Mouse (Mus musculus): Measurements from ENCODE around the gene Atp5h.

Gene Atp5h

GRCm38 (mm10) chr11:115439906-115440595, 20.3 kb upstream of the Atp5h start, which contains the start of gene Trim80:
TSS of gene Trim80 (plus strand) at chr11:115440545.
- no peak for ATAC-seq (ENCODE audit: insufficient number of reproducible peaks, low FRiP score, low TSS enrichment)

GRCm38 (mm10) chr11:115439326-115439725, 19.6 kb upstream of the Atp5h start:
- no peak for ATAC-seq (ENCODE audit: insufficient number of reproducible peaks, low FRiP score, low TSS enrichment)

- ATAC-seq (ENCODE audit: insufficient number of reproducible peaks, low FRiP score, low TSS enrichment) = no peak
Observed at GRCm38 (mm10) chr11:115437571-115438122, 17.9 kb upstream of the Atp5h start.

GRCm38 (mm10) chr11:115435596-115436337, 16.0 kb upstream of the Atp5h start:
- peak; percentile 89; the same call in 1 of the 2 replicates for ATAC-seq (ENCODE audit: insufficient number of reproducible peaks, low FRiP score, low TSS enrichment)

GRCm38 (mm10) chr11:115433342-115433741, 13.6 kb upstream of the Atp5h start:
- no peak for ATAC-seq (ENCODE audit: insufficient number of reproducible peaks, low FRiP score, low TSS enrichment)

- no peak for ATAC-seq (ENCODE audit: insufficient number of reproducible peaks, low FRiP score, low TSS enrichment)
Observed at GRCm38 (mm10) chr11:115432814-115433213, 13.1 kb upstream of the Atp5h start.

- ATAC-seq (ENCODE audit: insufficient number of reproducible peaks, low FRiP score, low TSS enrichment) = no peak
Observed at GRCm38 (mm10) chr11:115430561-115430960, 10.8 kb upstream of the Atp5h start.

GRCm38 (mm10) chr11:115429307-115429706, 9.5 kb upstream of the Atp5h start:
- ATAC-seq (ENCODE audit: insufficient number of reproducible peaks, low FRiP score, low TSS enrichment) = no peak

GRCm38 (mm10) chr11:115427482-115428331, 7.9 kb upstream of the Atp5h start:
- ATAC-seq (ENCODE audit: insufficient number of reproducible peaks, low FRiP score, low TSS enrichment) = peak; percentile 45; the same call in 1 of the 2 replicates

- no peak for ATAC-seq (ENCODE audit: insufficient number of reproducible peaks, low FRiP score, low TSS enrichment)
Observed at GRCm38 (mm10) chr11:115425671-115426070, 5.9 kb upstream of the Atp5h start.

GRCm38 (mm10) chr11:115424666-115425065, 4.9 kb upstream of the Atp5h start:
- no peak for ATAC-seq (ENCODE audit: insufficient number of reproducible peaks, low FRiP score, low TSS enrichment)

GRCm38 (mm10) chr11:115423091-115423490, 3.3 kb upstream of the Atp5h start:
- ATAC-seq (ENCODE audit: insufficient number of reproducible peaks, low FRiP score, low TSS enrichment) = no peak

GRCm38 (mm10) chr11:115421972-115422371, 2.2 kb upstream of the Atp5h start:
- no peak for ATAC-seq (ENCODE audit: insufficient number of reproducible peaks, low FRiP score, low TSS enrichment)

- ATAC-seq (ENCODE audit: insufficient number of reproducible peaks, low FRiP score, low TSS enrichment) = no peak
Observed at GRCm38 (mm10) chr11:115421328-115421727, 1.6 kb upstream of the Atp5h start.

GRCm38 (mm10) chr11:115420336-115421190, 801 bp upstream of the Atp5h start:
- no peak for ATAC-seq (ENCODE audit: insufficient number of reproducible peaks, low FRiP score, low TSS enrichment)

- no peak for ATAC-seq (ENCODE audit: insufficient number of reproducible peaks, low FRiP score, low TSS enrichment)
Observed at GRCm38 (mm10) chr11:115409556-115409955, 10.2 kb downstream of the Atp5h start.

- ATAC-seq (ENCODE audit: insufficient number of reproducible peaks, low FRiP score, low TSS enrichment) = no peak
Observed at GRCm38 (mm10) chr11:115408266-115408920, 11.4 kb downstream of the Atp5h start.

- ATAC-seq (ENCODE audit: insufficient number of reproducible peaks, low FRiP score, low TSS enrichment) = no peak
Observed at GRCm38 (mm10) chr11:115406858-115407401, 12.8 kb downstream of the Atp5h start.

GRCm38 (mm10) chr11:115405723-115406122, 14.0 kb downstream of the Atp5h start:
- ATAC-seq (ENCODE audit: insufficient number of reproducible peaks, low FRiP score, low TSS enrichment) = no peak
